Mouse (Mus musculus) embryonic facial prominence, embryonic 14.5 days (tissue): ENCODE data around the gene Il3ra. TPM values are rescaled to one million over a fixed set of nuclear protein-coding genes. Genes with fewer than 3 reads are reported as not detected.

Source experiments
- ATAC-seq: fragments of 200-750 bp; cut with Nextera tagmentation; 2 replicates; pipeline ENCODE4 v1.8.0; 2017; ENCODE audit warnings: low read depth, moderate number of reproducible peaks, moderate TSS enrichment
- DNase-seq: peaks from one replicate; pipeline ENCODE4 v3.0.0-alpha.2; 2015; ENCODE audit warnings: low spot score
- H3K27ac ChIP-seq: fragments of 300-500 bp; sonication (generic); replicated peaks from 2 replicates; pipeline ENCODE4 v1.5.1; 2014; ENCODE audit warnings: low read depth, mild to moderate bottlenecking, low read length, moderate library complexity
- H3K27me3 ChIP-seq: fragments of 300-500 bp; sonication (generic); replicated peaks from 2 replicates; pipeline ENCODE4 v1.6.1; 2014; ENCODE audit warnings: low read length; ENCODE audit not compliant: control insufficient read depth, insufficient read depth
- H3K36me3 ChIP-seq: fragments of 300-500 bp; sonication (generic); 2 replicates; pipeline ENCODE4 v1.6.1; 2014; ENCODE audit warnings: low read length, mixed read lengths; ENCODE audit not compliant: control insufficient read depth, insufficient read depth
- H3K4me1 ChIP-seq: fragments of 300-500 bp; sonication (generic); 2 replicates; pipeline ENCODE4 v1.6.1; 2014; ENCODE audit warnings: antibody characterized with exemption, low read length; ENCODE audit not compliant: control insufficient read depth, insufficient read depth
- H3K4me2 ChIP-seq: fragments of 300-500 bp; sonication (generic); 2 replicates; pipeline ENCODE4 v1.6.1; 2014; ENCODE audit warnings: low read depth, mild to moderate bottlenecking, low read length, moderate library complexity, mixed read lengths
- H3K4me3 ChIP-seq: fragments of 300-500 bp; sonication (generic); 2 replicates; pipeline ENCODE4 v1.5.1; 2014; ENCODE audit warnings: low read depth, mild to moderate bottlenecking, low read length
- H3K9ac ChIP-seq: fragments of 300-500 bp; sonication (generic); 2 replicates; pipeline ENCODE4 v1.6.1; 2014; ENCODE audit warnings: low read depth, mild to moderate bottlenecking, low read length, moderate library complexity, mixed read lengths
- H3K9me3 ChIP-seq: fragments of 300-500 bp; sonication (generic); 2 replicates; pipeline ENCODE4 v1.6.1; 2016; ENCODE audit warnings: low read length; ENCODE audit not compliant: control insufficient read depth
- WGBS: fragments of 180-500 bp; shearing (Covaris S2); extraction: QIAGEN DNeasy Blood & Tissue Kit; methylation state at CpG from one replicate; pipeline ENCODE4 v1.1.7; 2014; 5-methylcytosine and 5-hydroxymethylcytosine counted together
- polyA plus RNA-seq: library from polyadenylated mRNA; unstranded; fragments of >200 nt; fragmentation: Nextera tagmentation; extraction: Ambion mirVana; gene quantifications from 2 replicates; pipeline ENCODE4 v1.2.1, GENCODE M21; 2014

Gene Il3ra
- polyA plus RNA-seq, 1 experiment from 2014 or later = 5.9 TPM

GRCm38 (mm10) chr14:14347836-14348621 lies 2.0 kb downstream of the Il3ra start:
- H3K9me3 ChIP-seq = peaks cover 66% of the 10 kb centered on the region
- ATAC-seq (no peak), DNase-seq (no peak)
- no peak overlapping the region for H3K4me3 ChIP-seq
- no peaks in the 10 kb centered on the region for H3K27me3 ChIP-seq
- H3K4me1 ChIP-seq = no peaks in the 10 kb centered on the region
- 0 out of 2 replicates have a peak, but pooled peaks cover 7% of the 10 kb centered on the region for H3K36me3 ChIP-seq
- no peak overlapping the region for H3K9ac ChIP-seq
- 95% methylated on average over 14 of the region's 14 CpGs for WGBS
- H3K4me2 ChIP-seq = no peak overlapping the region
- H3K27ac ChIP-seq = no peak overlapping the region

DNA sequence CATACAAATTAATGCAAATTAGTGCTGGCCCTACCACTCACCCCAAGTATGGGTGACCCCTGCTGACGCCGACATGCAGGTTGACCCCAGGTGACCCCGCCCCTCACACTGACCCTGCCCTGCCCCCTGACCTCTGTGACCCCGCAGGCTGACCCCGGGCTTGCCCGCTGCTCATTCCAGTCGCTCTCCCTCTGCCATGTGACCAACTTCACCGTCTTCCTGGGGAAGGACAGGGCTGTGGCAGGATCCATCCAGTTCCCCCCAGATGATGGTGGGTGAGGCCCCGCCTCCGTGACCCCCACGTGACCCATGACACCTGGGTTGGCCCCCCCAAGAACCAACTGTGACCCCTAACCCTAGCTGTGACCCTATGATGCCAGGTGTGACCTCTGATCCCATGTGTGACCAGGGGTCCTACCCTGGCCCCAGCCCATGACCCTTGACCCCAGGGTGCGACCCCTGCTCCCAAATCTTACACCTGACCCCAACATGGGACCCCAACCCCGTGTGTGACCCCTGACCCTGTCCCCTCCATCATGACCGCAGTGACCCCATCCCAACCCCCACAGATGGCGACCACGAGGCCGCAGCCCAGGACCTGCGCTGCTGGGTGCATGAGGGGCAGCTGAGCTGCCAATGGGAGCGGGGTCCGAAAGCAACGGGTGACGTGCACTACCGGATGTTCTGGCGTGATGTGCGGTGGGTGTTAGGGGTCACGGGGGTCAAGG lies 2.8 kb downstream of the Il3ra start:
- Histone ChIP-seq H3K9me3 (peaks cover 74% of the 10 kb centered on the region), H3K4me2 (no peak overlapping the region), H3K27me3 (no peaks in the 10 kb centered on the region), H3K4me3 (no peak overlapping the region), H3K36me3 (0 out of 2 replicates have a peak, but pooled peaks cover 7% of the 10 kb centered on the region), H3K27ac (no peak overlapping the region), H3K9ac (no peak overlapping the region), H3K4me1 (no peaks in the 10 kb centered on the region)
- 95% methylated on average over 26 of the region's 26 CpGs for WGBS
- no peak for ATAC-seq
- no peak for DNase-seq

- no peak for ATAC-seq
Observed at GRCm38 (mm10) chr14:14349485-14350262, 3.6 kb downstream of the Il3ra start.

GRCm38 (mm10) chr14:14350263-14351147 lies 4.4 kb downstream of the Il3ra start:
- H3K4me3 ChIP-seq = no peak overlapping the region
- H3K4me2 ChIP-seq = no peak overlapping the region
- H3K27ac ChIP-seq = no peak overlapping the region
- DNase-seq (no peak), ATAC-seq (no peak)
- H3K27me3 ChIP-seq = no peaks in the 10 kb centered on the region
- WGBS = 97% methylated on average over 25 of the region's 29 CpGs
- H3K36me3 ChIP-seq = 0 out of 2 replicates have a peak, but pooled peaks cover 7% of the 10 kb centered on the region
- H3K9me3 ChIP-seq = peaks cover 86% of the 10 kb centered on the region
- no peaks in the 10 kb centered on the region for H3K4me1 ChIP-seq
- no peak overlapping the region for H3K9ac ChIP-seq

More at GRCm38 (mm10) chr14:14349485-14350262, 3.6 kb downstream of the Il3ra start:
- Histone ChIP-seq H3K27ac (no peak overlapping the region), H3K36me3 (0 out of 2 replicates have a peak, but pooled peaks cover 7% of the 10 kb centered on the region), H3K27me3 (no peaks in the 10 kb centered on the region), H3K9ac (no peak overlapping the region), H3K9me3 (peaks cover 79% of the 10 kb centered on the region), H3K4me3 (no peak overlapping the region), H3K4me1 (no peaks in the 10 kb centered on the region), H3K4me2 (no peak overlapping the region)
- 96% methylated on average over 20 of the region's 20 CpGs for WGBS
- DNase-seq = no peak

GRCm38 (mm10) chr14:14351148-14351455 lies 5.0 kb downstream of the Il3ra start:
- H3K9ac ChIP-seq = no peak overlapping the region
- no peaks in the 10 kb centered on the region for H3K4me1 ChIP-seq
- no peak overlapping the region for H3K4me3 ChIP-seq
- no peak overlapping the region for H3K27ac ChIP-seq
- H3K9me3 ChIP-seq = peaks cover 86% of the 10 kb centered on the region
- ATAC-seq (no peak), DNase-seq (no peak)
- 98% methylated on average over 7 of the region's 7 CpGs for WGBS
- no peak overlapping the region for H3K4me2 ChIP-seq
- no peaks in the 10 kb centered on the region for H3K27me3 ChIP-seq
- H3K36me3 ChIP-seq = 0 out of 2 replicates have a peak, but pooled peaks cover 7% of the 10 kb centered on the region

- Histone ChIP-seq H3K9ac (no peak overlapping the region), H3K27me3 (no peaks in the 10 kb centered on the region), H3K27ac (no peak overlapping the region), H3K4me3 (no peak overlapping the region), H3K9me3 (peaks cover 82% of the 10 kb centered on the region), H3K36me3 (0 out of 2 replicates have a peak, but pooled peaks cover 7% of the 10 kb centered on the region), H3K4me2 (no peak overlapping the region), H3K4me1 (no peaks in the 10 kb centered on the region)
- DNase-seq (no peak), ATAC-seq (no peak)
- 94% methylated on average over 9 of the region's 9 CpGs for WGBS
Observed at GRCm38 (mm10) chr14:14351721-14352590, 5.9 kb downstream of the Il3ra start.

GRCm38 (mm10) chr14:14352606-14353005 lies 6.5 kb downstream of the Il3ra start:
- no peak overlapping the region for H3K27ac ChIP-seq
- 81% methylated on average over 6 of the region's 6 CpGs for WGBS
- peaks cover 76% of the 10 kb centered on the region for H3K9me3 ChIP-seq

More at GRCm38 (mm10) chr14:14352606-14353005, 6.5 kb downstream of the Il3ra start:
- H3K4me3 ChIP-seq = no peak overlapping the region
- no peaks in the 10 kb centered on the region for H3K27me3 ChIP-seq
- ATAC-seq = no peak
- no peak overlapping the region for H3K4me2 ChIP-seq
- 0 out of 2 replicates have a peak, but pooled peaks cover 7% of the 10 kb centered on the region for H3K36me3 ChIP-seq
- DNase-seq = no peak
- no peaks in the 10 kb centered on the region for H3K4me1 ChIP-seq
- H3K9ac ChIP-seq = no peak overlapping the region
